Mouse (Mus musculus) neutrophil, adult 65 days (primary cell): ENCODE results near the gene Ptma. TPM values are rescaled to one million over a fixed set of nuclear protein-coding genes. Genes with fewer than 3 reads are reported as not detected.

Source experiments
- total RNA-seq: library from RNA; stranded (reverse); gene quantifications from 2 replicates; pipeline ENCODE4 v1.2.4, GENCODE M21; 2023

The Ptma gene
- total RNA-seq, result 804 and 893 TPM in 2 replicates

DNA sequence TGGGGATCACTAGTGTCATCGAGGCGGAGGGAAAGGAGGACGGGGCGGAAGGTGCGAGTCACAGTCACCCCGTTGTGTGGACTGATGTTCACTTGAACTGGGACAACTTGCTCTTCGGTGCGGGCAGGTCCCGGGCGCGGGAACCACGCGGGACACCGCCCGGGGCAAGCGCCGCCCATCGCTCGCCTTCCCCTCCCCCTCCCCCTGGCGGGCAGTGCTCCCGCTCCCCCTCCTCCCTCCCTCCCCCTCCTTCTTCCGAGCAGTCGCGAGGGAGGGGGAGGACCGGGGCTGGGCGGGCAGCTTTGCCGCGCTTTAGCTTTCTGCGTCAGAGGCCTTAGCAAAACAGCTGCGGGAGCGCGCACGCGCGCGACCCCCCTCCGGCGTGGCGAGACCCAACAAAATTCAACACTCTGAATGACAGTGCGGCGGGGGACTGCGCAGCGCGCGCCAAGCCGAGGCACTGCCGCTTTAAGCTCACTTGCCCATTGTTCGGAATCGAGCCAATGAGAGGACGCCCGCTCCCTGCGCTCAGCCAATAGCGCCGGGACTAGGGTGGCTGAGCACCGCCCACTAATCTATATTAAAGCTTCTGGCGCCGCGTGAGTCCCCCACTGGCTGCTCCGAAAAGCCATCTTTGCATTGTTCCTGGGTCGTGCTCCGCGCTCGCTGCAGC is at the start of gene Ptma:
TSS of gene Ptma (plus strand) at position 611 of the 673 bp plus-strand sequence.

Other genes with a start within 250 kb of the Ptma start
- gene B3gnt7, start 223.9 kb upstream of the Ptma start, total RNA-seq, result 0.27 and 0.41 TPM in 2 replicates
- gene Ncl, start 167.3 kb upstream of the Ptma start, total RNA-seq, result 146 and 185 TPM in 2 replicates
- not detected in 2 replicates for gene Nmur1, start 100.5 kb upstream of the Ptma start, total RNA-seq
- not detected in 2 replicates for gene Tex44, start 100.4 kb upstream of the Ptma start, total RNA-seq
- 17.5 and 19.8 TPM in 2 replicates for gene Pde6d, start 55.9 kb downstream of the Ptma start, total RNA-seq
- 7.5 and 10.1 TPM in 2 replicates for gene Cops7b, start 56.2 kb downstream of the Ptma start, total RNA-seq
- not detected in 2 replicates for gene Nppc, start 143.8 kb downstream of the Ptma start, total RNA-seq
- gene Dis3l2, start 177.1 kb downstream of the Ptma start, total RNA-seq, result 5.0 and 9.0 TPM in 2 replicates